Comparison of ENCODE assay signal across 8 mouse cellular contexts in the genomic region with DNA sequence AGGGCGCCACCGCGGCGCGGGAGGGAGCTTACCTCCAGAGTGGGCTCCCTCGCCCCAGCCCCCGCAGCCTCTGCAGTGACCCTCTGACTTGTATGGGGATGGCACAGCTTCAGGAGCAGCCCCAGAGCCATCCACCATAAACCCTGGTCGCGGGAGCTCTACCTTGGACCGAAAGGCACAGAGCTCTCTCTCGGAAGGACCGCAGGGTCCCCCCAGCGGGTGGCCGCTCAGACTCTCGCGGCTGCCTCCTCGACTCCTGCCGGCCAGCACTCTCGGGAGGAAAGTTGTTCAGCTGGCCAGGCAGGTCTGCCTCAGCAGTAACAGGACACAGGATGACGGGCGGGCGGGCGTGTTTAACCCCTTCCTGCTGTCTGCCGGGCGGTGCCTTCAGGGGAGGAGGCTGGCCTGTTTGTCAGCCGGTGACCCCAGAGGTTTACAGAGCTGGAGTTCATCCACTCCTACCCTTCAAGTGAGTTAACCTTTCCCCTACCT. TPM values are rescaled to one million over a fixed set of nuclear protein-coding genes. Genes with fewer than 3 reads are reported as not detected.
DNase-seq lines count a peak whose midpoint lies in the region; ATAC-seq and TF ChIP-seq lines count a peak whose summit lies in the region.

A gene (minus strand): TSS at position 314 of the 492 bp plus-strand sequence.

- POLR2A ChIA-PET in Patski (lab: Charles Lee): interaction anchor here (0.8 to 1.5 kb wide), 7 partner anchors 9 to 178 kb away, joined by 3 to 5 read pairs (median 4); a partner anchor contains a TSS

- H3K9ac ChIP-seq in heart, embryonic 12.5 days: peak within 1 kb of the TSS; percentile 73
- H3K9ac ChIP-seq in kidney, embryonic 15.5 days: peak within 1 kb of the TSS; percentile 52
- peak within 1 kb of the TSS; percentile 56 for H3K9ac ChIP-seq in lung, postnatal 0 days (replicated peaks; ENCODE audit: low read depth)

- no peaks in the 10 kb centered on the region for H3K27me3 ChIP-seq in Patski
- 0 out of 2 replicates have a peak, but pooled peaks cover 14% of the 10 kb centered on the region for H3K27me3 ChIP-seq in heart, embryonic 12.5 days (replicated peaks)
- no peaks in the 10 kb centered on the region for H3K27me3 ChIP-seq in kidney, embryonic 15.5 days
- H3K27me3 ChIP-seq in lung, postnatal 0 days (replicated peaks; ENCODE audit: insufficient read depth, low read length): no peaks in the 10 kb centered on the region
- H3K27me3 ChIP-seq in small intestine, adult 2 months (ENCODE audit: control insufficient read depth, insufficient read depth, low read length): 0 out of 2 replicates have a peak, but pooled peaks cover 4% of the 10 kb centered on the region

- peak within 1 kb of the TSS; percentile 90 for H3K27ac ChIP-seq in heart, embryonic 12.5 days (ENCODE audit: poor library complexity, severe bottlenecking)
- peak within 1 kb of the TSS; percentile 94 for H3K27ac ChIP-seq in kidney, embryonic 15.5 days
- peak within 1 kb of the TSS; percentile 94 for H3K27ac ChIP-seq in lung, postnatal 0 days (ENCODE audit: low read length)
- no peak within 1 kb of the TSS for H3K27ac ChIP-seq in small intestine, adult 2 months (ENCODE audit: insufficient read depth, low read depth, low read length)

- peak within 1 kb of the TSS; percentile 78 for H3K4me2 ChIP-seq in heart, embryonic 12.5 days
- H3K4me2 ChIP-seq in kidney, embryonic 15.5 days: peak within 1 kb of the TSS; percentile 74
- peak within 1 kb of the TSS; percentile 61 for H3K4me2 ChIP-seq in lung, postnatal 0 days (replicated peaks; ENCODE audit: low read depth, low read length)

- no peak for ATAC-seq in Patski
- peak; percentile 46 for ATAC-seq in heart, embryonic 12.5 days (ENCODE audit: insufficient number of reproducible peaks, low FRiP score)
- ATAC-seq in kidney, embryonic 15.5 days (replicated peaks; ENCODE audit: low FRiP score): peak; percentile 59
- peak; percentile 59 for ATAC-seq in lung, postnatal 0 days

- DNase-seq in Patski (ENCODE audit: low read depth, low spot score): no peak
- DNase-seq in cerebellum, postnatal 14 days: peak; percentile 69 to 72
- peak; percentile 89 for DNase-seq in lung, postnatal 0 days (ENCODE audit: low spot score)
- DNase-seq in T-cell, adult 2 months (ENCODE audit: low spot score): no peak
- DNase-seq in right cerebral cortex, postnatal 25 days: no peak

- peaks cover 48% of the 10 kb centered on the region for H3K4me1 ChIP-seq in heart, embryonic 12.5 days (replicated peaks)
- peaks cover 60% of the 10 kb centered on the region for H3K4me1 ChIP-seq in kidney, embryonic 15.5 days
- H3K4me1 ChIP-seq in lung, postnatal 0 days (ENCODE audit: insufficient read depth, low read depth, low read length): 0 out of 2 replicates have a peak, but pooled peaks cover 2% of the 10 kb centered on the region
- peaks cover 18% of the 10 kb centered on the region for H3K4me1 ChIP-seq in small intestine, adult 2 months (ENCODE audit: control insufficient read depth, insufficient read depth, insufficient read length, low read length)

- CTCF ChIA-PET in Patski (lab: Charles Lee): interaction anchor here (1.2 to 2.5 kb wide), 9 partner anchors 10 to 170 kb away, joined by 3 to 10 read pairs (median 4); a partner anchor contains a TSS

- TF ChIP-seq CTCF in Patski (IDR thresholded peaks at IDR 0.05): no peak
- peak; percentile 34 for TF ChIP-seq CTCF in lung, postnatal 0 days (IDR thresholded peaks at IDR 0.05)
- no peak for TF ChIP-seq CTCF in small intestine, adult 2 months (IDR thresholded peaks at IDR 0.05; ENCODE audit: extremely low read depth, insufficient read length, insufficient replicate concordance, low read depth, low read length)

- peak within 1 kb of the TSS; percentile 54 for H3K4me3 ChIP-seq in heart, embryonic 12.5 days
- H3K4me3 ChIP-seq in kidney, embryonic 15.5 days (replicated peaks): peak within 1 kb of the TSS; percentile 51
- peak within 1 kb of the TSS; percentile 44 for H3K4me3 ChIP-seq in lung, postnatal 0 days (ENCODE audit: low read depth, low read length)
- peak within 1 kb of the TSS; percentile 60 for H3K4me3 ChIP-seq in small intestine, adult 2 months (ENCODE audit: low read depth, low read length)

- WGBS in heart, embryonic 12.5 days: under 1% methylated on average over 26 of the region's 26 CpGs
- under 1% methylated on average over 25 of the region's 26 CpGs for WGBS in kidney, embryonic 15.5 days
- WGBS in lung, postnatal 0 days: 0% methylated on average over 23 of the region's 26 CpGs
- WGBS in small intestine, adult 2 months: under 1% methylated on average over 26 of the region's 26 CpGs

- in situ Hi-C loops in Patski (cut with MboI; ENCODE audit: low pct_unique_long_range_greater_than_20kb): loop anchor here (5.0 kb wide), 1 partner anchor 38 kb away; no protein-coding TSS in a partner anchor

- peaks cover 8% of the 10 kb centered on the region for H3K36me3 ChIP-seq in heart, embryonic 12.5 days
- H3K36me3 ChIP-seq in kidney, embryonic 15.5 days: peaks cover 10% of the 10 kb centered on the region; the same call in 1 of the 2 replicates
- H3K36me3 ChIP-seq in lung, postnatal 0 days (ENCODE audit: insufficient read depth, low read length): no peaks in the 10 kb centered on the region
- H3K36me3 ChIP-seq in small intestine, adult 2 months (ENCODE audit: control insufficient read depth, insufficient read depth, low read length): no peaks in the 10 kb centered on the region

- no peaks in the 10 kb centered on the region for H3K9me3 ChIP-seq in heart, embryonic 12.5 days (replicated peaks)
- H3K9me3 ChIP-seq in kidney, embryonic 15.5 days (replicated peaks): no peaks in the 10 kb centered on the region
- H3K9me3 ChIP-seq in lung, postnatal 0 days (ENCODE audit: low read length): no peaks in the 10 kb centered on the region

- TF ChIP-seq EP300 in lung, postnatal 0 days (IDR thresholded peaks at IDR 0.05): no peak

- TF ChIP-seq POLR2A in small intestine, adult 2 months (IDR thresholded peaks at IDR 0.05; ENCODE audit: low read depth, low read length): no peak

RNA-seq across cellular contexts. Expression of the gene that starts here (rescaled TPM):
- polyA plus RNA-seq in Patski (2021): 48.0 TPM
- 14.4 and 14.5 TPM in 2 replicates for polyA plus RNA-seq in heart, embryonic 12.5 days (2016; fragmentation: Nextera tagmentation; extraction: Ambion mirVana)
- polyA plus RNA-seq in kidney, embryonic 15.5 days (2015; fragmentation: Nextera tagmentation; extraction: Ambion mirVana): 16.5 and 18.4 TPM in 2 replicates
- 33.2 and 34.5 TPM in 2 replicates for polyA plus RNA-seq in lung, postnatal 0 days (2015; fragmentation: Nextera tagmentation; extraction: Ambion mirVana)
- 2.6 and 9.9 TPM in 2 replicates for polyA plus RNA-seq in small intestine, adult 2 months (2012; rRNA removed)

Comparison
In these comparisons a context has a peak if more than half of its experiments do, and no peak if none do; other contexts are left out.
1. DNase-seq: peak in cerebellum, postnatal 14 days (2 of 2) and lung, postnatal 0 days (single experiment); none in Patski (single experiment), T-cell, adult 2 months (single experiment) and right cerebral cortex, postnatal 25 days (single experiment).
2. Peak in every context shown above with its lines, with median percentiles within 50 percentile points of each other: H3K4me2 ChIP-seq, H3K4me3 ChIP-seq and H3K9ac ChIP-seq.